Mouse (Mus musculus): ENCODE results near the gene Mdfic. TPM values are rescaled to one million over a fixed set of nuclear protein-coding genes. Genes with fewer than 3 reads are reported as not detected.

Mdfic gene
- polyA plus RNA-seq, 1 experiment, result 3.0 TPM

- Histone ChIP-seq H3K4me3 (ENCODE audit: insufficient read depth, low read length) (no peak overlapping the region), H3K27ac (ENCODE audit: insufficient read depth, low read length) (no peak overlapping the region), H3K4me1 (ENCODE audit: control insufficient read depth, insufficient read depth, low read length) (no peaks in the 10 kb centered on the region)
- no peak for TF ChIP-seq POLR2A (IDR thresholded peaks at IDR 0.05; ENCODE audit: extremely low read depth, insufficient read depth, low read length)
- TF ChIP-seq CTCF (IDR thresholded peaks at IDR 0.05; ENCODE audit: extremely low read depth, insufficient read depth, low read length), result no peak
Measured at GRCm38 (mm10) chr6:15839831-15840230, 119.4 kb downstream of the Mdfic start.

GRCm38 (mm10) chr6:15840429-15840828, 120.0 kb downstream of the Mdfic start:
- H3K4me3 ChIP-seq (ENCODE audit: insufficient read depth, low read length), result no peak overlapping the region
- TF ChIP-seq CTCF (IDR thresholded peaks at IDR 0.05; ENCODE audit: extremely low read depth, insufficient read depth, low read length) (no peak), POLR2A (IDR thresholded peaks at IDR 0.05; ENCODE audit: extremely low read depth, insufficient read depth, low read length) (no peak)
- H3K27ac ChIP-seq (ENCODE audit: insufficient read depth, low read length), result no peak overlapping the region
- H3K4me1 ChIP-seq (ENCODE audit: control insufficient read depth, insufficient read depth, low read length), result no peaks in the 10 kb centered on the region

GRCm38 (mm10) chr6:15841476-15842209, 121.2 kb downstream of the Mdfic start:
- Histone ChIP-seq H3K4me1 (ENCODE audit: control insufficient read depth, insufficient read depth, low read length) (no peaks in the 10 kb centered on the region), H3K4me3 (ENCODE audit: insufficient read depth, low read length) (no peak overlapping the region), H3K27ac (ENCODE audit: insufficient read depth, low read length) (no peak overlapping the region)
- TF ChIP-seq CTCF (IDR thresholded peaks at IDR 0.05; ENCODE audit: extremely low read depth, insufficient read depth, low read length) (no peak), POLR2A (IDR thresholded peaks at IDR 0.05; ENCODE audit: extremely low read depth, insufficient read depth, low read length) (no peak)

- no peak overlapping the region for H3K27ac ChIP-seq (ENCODE audit: insufficient read depth, low read length)
- no peak overlapping the region for H3K4me3 ChIP-seq (ENCODE audit: insufficient read depth, low read length)
- TF ChIP-seq POLR2A (IDR thresholded peaks at IDR 0.05; ENCODE audit: extremely low read depth, insufficient read depth, low read length) (no peak), CTCF (IDR thresholded peaks at IDR 0.05; ENCODE audit: extremely low read depth, insufficient read depth, low read length) (no peak)
- no peaks in the 10 kb centered on the region for H3K4me1 ChIP-seq (ENCODE audit: control insufficient read depth, insufficient read depth, low read length)
Measured at GRCm38 (mm10) chr6:15843295-15843694, 122.8 kb downstream of the Mdfic start.

- no peak for TF ChIP-seq CTCF (IDR thresholded peaks at IDR 0.05; ENCODE audit: extremely low read depth, insufficient read depth, low read length)
- H3K27ac ChIP-seq (ENCODE audit: insufficient read depth, low read length), result no peak overlapping the region
- no peaks in the 10 kb centered on the region for H3K4me1 ChIP-seq (ENCODE audit: control insufficient read depth, insufficient read depth, low read length)
- no peak overlapping the region for H3K4me3 ChIP-seq (ENCODE audit: insufficient read depth, low read length)
Measured at GRCm38 (mm10) chr6:15845711-15846342, 125.4 kb downstream of the Mdfic start.
